Mouse (Mus musculus): ENCODE results near the gene Scgb2b24. TPM values are rescaled to one million over a fixed set of nuclear protein-coding genes. Genes with fewer than 3 reads are reported as not detected.

The Scgb2b24 gene
- not detected in 2 replicates for polyA plus RNA-seq (2015; fragmentation: Nextera tagmentation; extraction: Ambion mirVana)

GRCm38 (mm10) chr7:33739212-33739611 is at the start of gene Scgb2b24:
Gene Scgb2b24, minus strand, starts transcription at chr7:33739312.
- no peak for ATAC-seq (ENCODE audit: low read depth)
- peaks cover 79% of the 10 kb centered on the region for H3K9me3 ChIP-seq
- H3K27ac ChIP-seq (replicated peaks): no peak within 1 kb of the TSS
- H3K4me1 ChIP-seq (replicated peaks): no peaks in the 10 kb centered on the region
- H3K9ac ChIP-seq: no peak within 1 kb of the TSS
- H3K36me3 ChIP-seq: no peaks in the 10 kb centered on the region
- no peaks in the 10 kb centered on the region for H3K27me3 ChIP-seq
- WGBS: 82% methylated on average over 2 of the region's 2 CpGs
- H3K4me2 ChIP-seq: no peak within 1 kb of the TSS
- no peak within 1 kb of the TSS for H3K4me3 ChIP-seq

- H3K9me3 ChIP-seq: peaks cover 58% of the 10 kb centered on the region
- no peaks in the 10 kb centered on the region for H3K4me1 ChIP-seq (replicated peaks)
- H3K27ac ChIP-seq (replicated peaks): no peak within 1 kb of the TSS
- ATAC-seq (ENCODE audit: low read depth): no peak
- H3K4me3 ChIP-seq: no peak within 1 kb of the TSS
- no peak within 1 kb of the TSS for H3K4me2 ChIP-seq
- H3K9ac ChIP-seq: no peak within 1 kb of the TSS
- H3K27me3 ChIP-seq: no peaks in the 10 kb centered on the region
- no peaks in the 10 kb centered on the region for H3K36me3 ChIP-seq
- 77% methylated on average over 3 of the region's 3 CpGs for WGBS
Measured at GRCm38 (mm10) chr7:33743499-33743898, 4.4 kb upstream of the Scgb2b24 start, which contains the start of gene Scgb1b24. Gene Scgb1b24, plus strand, starts transcription at chr7:33743799.

GRCm38 (mm10) chr7:33689864-33690263 is 49.2 kb downstream of the Scgb2b24 start:
- H3K4me3 ChIP-seq: no peak overlapping the region
- H3K36me3 ChIP-seq: no peaks in the 10 kb centered on the region
- peaks cover 71% of the 10 kb centered on the region for H3K9me3 ChIP-seq
- no peak overlapping the region for H3K9ac ChIP-seq
- H3K4me1 ChIP-seq (replicated peaks): no peaks in the 10 kb centered on the region
- 24% methylated on average over 1 of the region's 1 CpGs for WGBS
- no peak overlapping the region for H3K4me2 ChIP-seq
- ATAC-seq (ENCODE audit: low read depth): no peak
- no peak overlapping the region for H3K27ac ChIP-seq (replicated peaks)
- H3K27me3 ChIP-seq: no peaks in the 10 kb centered on the region

Other genes with a start within 250 kb of the Scgb2b24 start
- gene Scgb2b21, start 218.9 kb downstream of the Scgb2b24 start, polyA plus RNA-seq (2015; fragmentation: Nextera tagmentation; extraction: Ambion mirVana): not detected in 2 replicates
- gene Scgb1b24, start 4.5 kb upstream of the Scgb2b24 start, polyA plus RNA-seq (2015; fragmentation: Nextera tagmentation; extraction: Ambion mirVana): not detected in 2 replicates
- not detected in 2 replicates for gene Scgb2b26, start 205.7 kb upstream of the Scgb2b24 start, polyA plus RNA-seq (2015; fragmentation: Nextera tagmentation; extraction: Ambion mirVana)

All from neural tube, embryonic 13.5 days (tissue).